Mouse (Mus musculus): Measurements from ENCODE around the gene Zfp646.

DNA sequence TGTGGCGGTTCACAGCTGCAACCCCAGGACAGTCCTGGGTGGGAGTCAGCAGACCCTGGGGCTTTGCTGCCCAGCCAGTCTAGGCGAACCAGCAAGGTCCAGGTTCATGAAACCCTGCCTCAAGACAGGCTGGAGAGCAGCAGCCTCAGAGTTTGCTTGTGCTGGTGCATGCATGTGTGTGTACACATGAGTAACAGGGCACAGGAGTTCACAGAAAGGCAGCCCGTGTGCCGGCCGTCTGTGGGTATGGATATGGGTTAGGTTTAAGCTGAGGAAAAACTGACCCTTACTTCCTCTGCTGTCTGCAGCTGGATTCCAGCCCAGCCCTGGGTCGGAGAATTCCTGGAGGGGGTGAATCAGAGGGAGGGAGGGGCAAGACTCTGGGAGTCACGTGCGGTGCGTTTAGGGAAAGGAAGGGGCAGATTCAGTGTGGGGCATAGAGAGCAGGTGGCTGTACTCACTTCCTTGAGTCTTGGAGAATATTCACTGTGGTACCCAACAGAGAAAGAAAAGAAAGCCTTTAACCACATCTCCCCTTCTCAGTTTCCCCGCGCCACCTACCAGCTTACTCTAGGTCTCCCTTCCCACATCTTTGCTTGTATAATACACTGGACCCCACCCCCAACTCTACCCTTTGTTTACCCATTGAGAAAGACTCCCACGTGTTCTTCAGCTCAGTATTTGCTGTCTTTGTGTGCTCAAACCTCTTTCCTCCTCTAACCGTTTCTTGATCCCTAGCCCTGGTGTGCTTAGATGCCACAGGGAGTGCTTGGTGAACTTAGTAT lies 55.5 kb downstream of the Zfp646 start:
- TF ChIP-seq HCFC1 (IDR thresholded peaks at IDR 0.05; ENCODE audit: low read depth, low read length) (no peak), TBP (conservative IDR thresholded peaks at IDR 0.05; ENCODE audit: low read depth, low read length) (no peak), E2F4 (IDR thresholded peaks at IDR 0.05; ENCODE audit: insufficient replicate concordance, low read depth, low read length) (no peak), MYC (IDR thresholded peaks at IDR 0.05; ENCODE audit: low read depth, low read length) (no peak), MAFK (IDR thresholded peaks at IDR 0.05; ENCODE audit: insufficient replicate concordance, low read length) (no peak), MXI1 (IDR thresholded peaks at IDR 0.05; ENCODE audit: low read depth, low read length) (no peak), UBTF (IDR thresholded peaks at IDR 0.05; ENCODE audit: low read depth, low read length) (no peak), POLR2A (IDR thresholded peaks at IDR 0.05; ENCODE audit: low read depth, low read length) (no peak), CTCF (conservative IDR thresholded peaks at IDR 0.05 in 1 of 2, IDR thresholded peaks at IDR 0.05 in 1 of 2; ENCODE audit: low read depth in 2 of 2, low read length in 2 of 2) (no peak), EP300 (IDR thresholded peaks at IDR 0.05; ENCODE audit: low read length) (no peak), KAT2A (IDR thresholded peaks at IDR 0.05; ENCODE audit: insufficient replicate concordance, low read length) (no peak), GABPA (IDR thresholded peaks at IDR 0.05; ENCODE audit: insufficient replicate concordance, low read depth, low read length) (no peak), ZNF384 (IDR thresholded peaks at IDR 0.05; ENCODE audit: low read depth, low read length) (no peak)

All from CH12.LX (cell line).